Mouse (Mus musculus) heart, postnatal 0 days (tissue): ENCODE data around the gene Jade3. TPM values are rescaled to one million over a fixed set of nuclear protein-coding genes. Genes with fewer than 3 reads are reported as not detected.

Experiments used
- ATAC-seq: fragments of 200-750 bp; cut with Nextera tagmentation; 2 replicates; pipeline ENCODE4 v1.8.0; 2017; ENCODE audit warnings: low read depth, moderate number of reproducible peaks, moderate library complexity; ENCODE audit not compliant: insufficient read depth
- DNase-seq: peaks from one replicate; pipeline ENCODE4 v3.0.0-alpha.2; 2016; ENCODE audit warnings: low spot score
- H3K27ac ChIP-seq: fragments of 300-500 bp; sonication (generic); 2 replicates; pipeline ENCODE4 v1.5.1; 2014; ENCODE audit warnings: low read depth, mild to moderate bottlenecking
- H3K27me3 ChIP-seq: fragments of 300-500 bp; sonication (generic); 2 replicates; pipeline ENCODE4 v1.6.1; 2014; ENCODE audit warnings: low read length, mixed read lengths; ENCODE audit not compliant: control insufficient read depth, insufficient read depth
- H3K36me3 ChIP-seq: fragments of 300-500 bp; sonication (generic); replicated peaks from 2 replicates; pipeline ENCODE4 v1.6.1; 2014; ENCODE audit warnings: low read length, mixed read lengths; ENCODE audit not compliant: control insufficient read depth, insufficient read depth
- H3K4me1 ChIP-seq: fragments of 300-500 bp; sonication (generic); 2 replicates; pipeline ENCODE4 v1.6.1; 2014; ENCODE audit warnings: antibody characterized with exemption; ENCODE audit not compliant: control insufficient read depth, insufficient read depth
- H3K4me2 ChIP-seq: fragments of 300-500 bp; sonication (generic); 2 replicates; pipeline ENCODE4 v1.6.1; 2014; ENCODE audit warnings: low read depth, mild to moderate bottlenecking, low read length, moderate library complexity
- H3K4me3 ChIP-seq: fragments of 300-500 bp; sonication (generic); 2 replicates; pipeline ENCODE4 v1.5.1; 2014; ENCODE audit warnings: low read depth, low read length
- H3K9ac ChIP-seq: fragments of 300-500 bp; sonication (generic); replicated peaks from 2 replicates; pipeline ENCODE4 v1.6.1; 2014; ENCODE audit warnings: low read depth, low read length, mixed read lengths
- H3K9me3 ChIP-seq: fragments of 300-500 bp; sonication (generic); replicated peaks from 2 replicates; pipeline ENCODE4 v1.6.1; 2016; ENCODE audit warnings: low read length; ENCODE audit not compliant: control insufficient read depth
- CTCF ChIP-seq: IDR thresholded peaks from 2 replicates; pipeline ENCODE4 v1.5.1; 2016; ENCODE audit warnings: antibody characterized with exemption, control low read depth, low read depth
- EP300 ChIP-seq: IDR thresholded peaks from 2 replicates; pipeline ENCODE4 v1.6.1; 2016; ENCODE audit warnings: antibody characterized with exemption, low read depth
- WGBS: fragments of 180-500 bp; shearing (Covaris S2); extraction: QIAGEN DNeasy Blood & Tissue Kit; methylation state at CpG from one replicate; pipeline ENCODE4 v1.1.7; 2014; 5-methylcytosine and 5-hydroxymethylcytosine counted together
- polyA plus RNA-seq: library from polyadenylated mRNA; unstranded; fragments of >200 nt; fragmentation: Nextera tagmentation; extraction: Ambion mirVana; gene quantifications from 2 replicates; pipeline ENCODE4 v1.2.1, GENCODE M21; 2015
- total RNA-seq: library from RNA; depleted of rRNA; stranded (reverse); fragments of >200 nt; gene quantifications from 2 replicates; pipeline ENCODE4 v1.2.3, GENCODE M21; 2014; ENCODE audit warnings: low replicate concordance

Jade3 gene
- total and polyA plus RNA-seq, 2 experiments from 2014 or later: 0.99 to 2.2 TPM

- 16% methylated on average over 24 of the region's 24 CpGs for WGBS
- no peak for DNase-seq
- peak overlapping the region; percentile 54 for H3K9ac ChIP-seq
- no peaks in the 10 kb centered on the region for H3K36me3 ChIP-seq
- no peak for TF ChIP-seq EP300
- TF ChIP-seq CTCF: no peak
- no peaks in the 10 kb centered on the region for H3K4me1 ChIP-seq
- H3K27ac ChIP-seq: no peak overlapping the region
- ATAC-seq: peak; percentile 66; the same call in 1 of the 2 replicates
- peak overlapping the region; percentile 44 for H3K4me3 ChIP-seq
- H3K27me3 ChIP-seq: no peaks in the 10 kb centered on the region
- no peaks in the 10 kb centered on the region for H3K9me3 ChIP-seq
- peak overlapping the region; percentile 66 for H3K4me2 ChIP-seq
These were observed 122.8 kb downstream of the Jade3 start for GRCm38 (mm10) chrX:20548011-20548879.

GRCm38 (mm10) chrX:20548880-20549440 is 123.5 kb downstream of the Jade3 start:
- no peak overlapping the region for H3K27ac ChIP-seq
- no peaks in the 10 kb centered on the region for H3K4me1 ChIP-seq
- no peaks in the 10 kb centered on the region for H3K9me3 ChIP-seq
- no peaks in the 10 kb centered on the region for H3K36me3 ChIP-seq
- H3K4me2 ChIP-seq: peak overlapping the region; percentile 66; the same call in 1 of the 2 replicates
- H3K27me3 ChIP-seq: no peaks in the 10 kb centered on the region
- DNase-seq (no peak), ATAC-seq (no peak)
- H3K4me3 ChIP-seq: no peak overlapping the region
- 41% methylated on average over 1 of the region's 1 CpGs for WGBS
- no peak for TF ChIP-seq EP300
- no peak for TF ChIP-seq CTCF
- no peak overlapping the region for H3K9ac ChIP-seq

- Histone ChIP-seq H3K9ac (no peak within 1 kb of the TSS), H3K36me3 (no peaks in the 10 kb centered on the region), H3K4me3 (peak within 1 kb of the TSS; percentile 44), H3K9me3 (no peaks in the 10 kb centered on the region), H3K27ac (no peak within 1 kb of the TSS), H3K27me3 (no peaks in the 10 kb centered on the region), H3K4me1 (no peaks in the 10 kb centered on the region), H3K4me2 (peak within 1 kb of the TSS; percentile 66)
- 71% methylated on average over 3 of the region's 3 CpGs for WGBS
- ATAC-seq (no peak), DNase-seq (no peak)
- TF ChIP-seq CTCF: no peak
- TF ChIP-seq EP300: no peak
These were observed 124.0 kb downstream of the Jade3 start, which contains the start of gene Rgn for GRCm38 (mm10) chrX:20549532-20549931. Gene Rgn, plus strand, starts transcription at chrX:20549787.

GRCm38 (mm10) chrX:20552199-20552598 is 126.7 kb downstream of the Jade3 start:
- no peak overlapping the region for H3K9ac ChIP-seq
- no peaks in the 10 kb centered on the region for H3K9me3 ChIP-seq
- no peaks in the 10 kb centered on the region for H3K36me3 ChIP-seq
- H3K27ac ChIP-seq: no peak overlapping the region
- H3K4me3 ChIP-seq: no peak overlapping the region
- 78% methylated on average over 2 of the region's 2 CpGs for WGBS
- no peak for ATAC-seq
- H3K27me3 ChIP-seq: no peaks in the 10 kb centered on the region
- TF ChIP-seq EP300 (no peak), CTCF (no peak)
- no peaks in the 10 kb centered on the region for H3K4me1 ChIP-seq
- no peak overlapping the region for H3K4me2 ChIP-seq
- DNase-seq: no peak

- Histone ChIP-seq H3K27ac (no peak overlapping the region), H3K9me3 (no peaks in the 10 kb centered on the region), H3K36me3 (no peaks in the 10 kb centered on the region), H3K4me3 (no peak overlapping the region), H3K27me3 (no peaks in the 10 kb centered on the region), H3K9ac (no peak overlapping the region), H3K4me1 (no peaks in the 10 kb centered on the region), H3K4me2 (no peak overlapping the region)
- ATAC-seq (no peak), DNase-seq (no peak)
- 46% methylated on average over 1 of the region's 1 CpGs for WGBS
- TF ChIP-seq CTCF: peak; percentile 38
- TF ChIP-seq EP300: no peak
These were observed 136.4 kb downstream of the Jade3 start for GRCm38 (mm10) chrX:20561846-20562245.
